27 mouse cellular contexts compared by ENCODE assay signal in the genomic region with DNA sequence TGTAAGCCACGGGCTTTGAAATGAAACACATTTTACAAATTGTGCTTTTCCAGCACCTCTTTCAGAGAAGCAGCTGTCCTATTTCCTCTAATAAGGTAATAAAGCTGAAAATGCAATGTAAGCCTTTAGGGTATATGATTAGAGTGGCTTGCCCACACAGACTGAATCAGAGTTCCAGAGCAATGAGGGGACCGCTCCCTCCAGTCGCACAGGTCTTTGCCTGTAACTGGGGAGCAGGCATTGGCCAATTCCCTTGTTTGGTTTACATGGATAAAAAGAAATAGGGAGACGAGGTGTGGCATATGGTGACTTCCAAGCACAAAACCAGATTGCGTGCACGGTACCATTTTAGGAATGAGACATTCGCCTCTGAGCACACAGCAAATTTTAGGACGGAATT.
"Had no signal": no experiment of that assay in that cellular context is flagged by ENCODE, and none has a peak within 500 bp of the region (broad histone marks: within the 10 kb centered on the region; RNA-seq: fewer than 3 reads in every experiment).

No protein-coding gene starts in this region.

- H3K27ac ChIP-seq: heart, adult 2 months; heart, embryonic 13.5 days; heart, embryonic 15.5 days; hindbrain, embryonic 12.5 days; hindbrain, embryonic 15.5 days; hindbrain, postnatal 0 days; kidney, embryonic 15.5 days; kidney, postnatal 0 days; liver, embryonic 13.5 days had no signal

- H3K4me1 ChIP-seq: heart, embryonic 13.5 days; heart, embryonic 15.5 days; hindbrain, embryonic 12.5 days; hindbrain, embryonic 15.5 days; kidney, embryonic 15.5 days; liver, embryonic 13.5 days had no signal

- ATAC-seq: forebrain, postnatal 0 days; hindbrain, postnatal 0 days; intestine, embryonic 16.5 days had no signal

- H3K36me3 ChIP-seq: heart, embryonic 13.5 days; heart, embryonic 15.5 days; hindbrain, embryonic 12.5 days; hindbrain, embryonic 15.5 days; kidney, embryonic 15.5 days; liver, embryonic 13.5 days had no signal

- H3K27me3 ChIP-seq: heart, embryonic 13.5 days; heart, embryonic 15.5 days; hindbrain, embryonic 12.5 days; hindbrain, embryonic 15.5 days; kidney, embryonic 15.5 days; liver, embryonic 13.5 days had no signal

- DNase-seq: forebrain, postnatal 0 days; gastrocnemius, postnatal 14 days; gastrocnemius, postnatal 36 days; heart, adult 11 months; heart, adult 2 months; heart, postnatal 14 days; heart, postnatal 36 days; kidney, adult 11 months; kidney, adult 2 months; kidney, adult 9 months; kidney, postnatal 14 days; kidney, postnatal 36 days; layer of hippocampus, adult 9-11 months; layer of hippocampus, postnatal 36 days; left cerebral cortex, postnatal 4 days; liver; liver, embryonic 13.5 days had no signal

- H3K9ac ChIP-seq: forebrain, postnatal 0 days; heart, embryonic 13.5 days; heart, embryonic 15.5 days; hindbrain, embryonic 12.5 days; hindbrain, embryonic 15.5 days; kidney, embryonic 15.5 days; liver, embryonic 13.5 days had no signal

- H3K9me3 ChIP-seq: heart, embryonic 13.5 days; heart, embryonic 15.5 days; hindbrain, embryonic 12.5 days; hindbrain, embryonic 15.5 days; kidney, embryonic 15.5 days had no signal

- H3K4me3 ChIP-seq: heart, adult 2 months; heart, embryonic 13.5 days; heart, embryonic 15.5 days; hindbrain, embryonic 12.5 days; hindbrain, embryonic 15.5 days; kidney, embryonic 15.5 days; liver, embryonic 13.5 days had no signal

- H3K4me2 ChIP-seq: heart, embryonic 11.5 days; heart, embryonic 13.5 days; heart, embryonic 15.5 days; hindbrain, embryonic 12.5 days; hindbrain, embryonic 15.5 days; kidney, embryonic 15.5 days; liver, embryonic 11.5 days; liver, embryonic 13.5 days had no signal
